Mouse (Mus musculus): ENCODE measurements around the gene C1qtnf1. TPM values are rescaled to one million over a fixed set of nuclear protein-coding genes. Genes with fewer than 3 reads are reported as not detected.
A peak's percentile ranks its signal among the peaks of the same experiment; 100 is the strongest.
"Not testable (repeated sequence)": the region's sequence is repeated elsewhere in the genome, so short reads cannot be mapped to it uniquely, and the experiment has no call there.

C1qtnf1 gene
- total RNA-seq (2015; ENCODE audit: low replicate concordance) (not detected in 2 replicates), total RNA-seq (2017; ENCODE audit: low replicate concordance) (not detected in 2 replicates)

DNA sequence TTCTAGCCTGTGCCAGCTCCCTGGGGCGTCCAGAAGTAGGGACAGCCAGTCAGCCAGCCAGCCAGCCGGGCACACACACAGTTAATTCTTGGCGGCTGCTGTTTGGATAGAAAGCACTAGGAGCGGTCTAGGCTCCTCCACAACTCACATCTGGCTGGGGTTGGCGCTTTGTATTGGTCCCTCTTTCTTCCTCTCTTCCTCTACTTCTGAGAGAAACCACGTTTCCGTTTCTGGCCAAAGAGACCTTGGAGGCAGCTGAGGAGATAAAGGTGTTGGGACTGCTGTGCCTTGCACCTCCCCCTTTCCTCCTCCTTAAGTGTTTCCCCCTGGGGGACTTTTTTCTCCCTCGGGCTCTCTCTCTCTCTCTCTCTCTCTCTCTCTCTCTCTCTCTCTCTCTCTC, at the start of gene C1qtnf1:
C1qtnf1 (plus strand) TSS at position 218 of the 400 bp plus-strand sequence.
- ATAC-seq (replicated peaks; ENCODE audit: low FRiP score, poor library complexity, severe bottlenecking) = no peak

DNA sequence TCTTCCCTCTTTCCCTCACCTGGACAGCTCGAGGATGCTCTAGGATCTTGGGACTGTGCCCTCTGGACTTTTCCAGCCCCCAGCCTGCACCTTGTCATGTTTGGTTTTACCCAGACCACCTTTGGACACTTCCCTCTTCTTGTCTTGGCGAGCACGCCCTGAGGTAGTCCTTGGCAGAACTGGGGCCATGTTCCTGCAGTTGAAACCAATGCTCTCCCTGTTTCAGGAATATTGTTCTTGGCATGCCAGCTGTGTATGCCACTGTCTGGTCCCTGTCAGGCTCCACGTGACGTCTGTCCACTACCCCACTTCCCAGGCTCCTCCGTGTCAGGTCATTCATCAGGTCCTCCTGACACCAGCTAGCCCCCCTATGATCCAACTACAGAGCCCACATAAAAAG, 49.3 kb upstream of the C1qtnf1 start:
- ATAC-seq (replicated peaks; ENCODE audit: low FRiP score, poor library complexity, severe bottlenecking) = no peak

DNA sequence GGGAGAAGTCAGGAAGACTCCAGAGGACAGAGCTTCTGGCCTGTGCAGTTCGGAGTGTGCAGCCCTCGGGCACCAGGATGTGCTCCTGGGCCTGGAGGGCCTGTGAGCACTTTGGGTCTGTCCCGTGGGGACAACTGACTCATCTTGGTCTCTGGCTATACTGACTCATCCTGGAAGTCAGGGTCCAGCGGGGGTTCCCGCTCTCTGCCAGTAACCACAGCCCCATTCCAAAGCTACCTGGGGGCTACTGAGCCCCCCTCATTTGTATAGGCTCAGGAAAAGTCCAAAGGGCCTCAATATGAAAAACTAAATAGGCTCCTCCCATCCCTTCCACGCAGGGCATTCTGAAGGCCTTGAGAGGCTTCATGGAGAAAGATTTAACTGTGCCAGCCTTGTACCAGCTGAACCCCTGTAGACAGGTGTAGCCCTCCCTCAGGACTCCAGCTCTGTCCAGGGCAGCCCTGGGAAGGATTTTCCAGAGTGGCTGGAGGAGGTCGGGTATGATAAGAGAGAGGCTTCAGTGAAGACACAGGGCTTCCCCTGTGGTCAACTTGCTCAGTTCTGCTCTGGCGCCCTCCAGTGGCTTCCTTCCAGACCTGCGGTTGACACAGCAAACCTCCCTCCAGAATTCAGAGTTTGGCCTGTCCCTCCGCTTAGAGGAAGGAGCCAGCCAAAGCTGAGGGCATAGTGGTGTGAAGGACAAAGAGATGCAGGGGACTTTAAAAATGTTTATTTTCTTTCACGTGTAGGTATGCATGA, 48.6 kb upstream of the C1qtnf1 start:
- ATAC-seq (replicated peaks; ENCODE audit: low FRiP score, poor library complexity, severe bottlenecking) = peak; percentile 61; the same call in 1 of the 2 replicates

DNA sequence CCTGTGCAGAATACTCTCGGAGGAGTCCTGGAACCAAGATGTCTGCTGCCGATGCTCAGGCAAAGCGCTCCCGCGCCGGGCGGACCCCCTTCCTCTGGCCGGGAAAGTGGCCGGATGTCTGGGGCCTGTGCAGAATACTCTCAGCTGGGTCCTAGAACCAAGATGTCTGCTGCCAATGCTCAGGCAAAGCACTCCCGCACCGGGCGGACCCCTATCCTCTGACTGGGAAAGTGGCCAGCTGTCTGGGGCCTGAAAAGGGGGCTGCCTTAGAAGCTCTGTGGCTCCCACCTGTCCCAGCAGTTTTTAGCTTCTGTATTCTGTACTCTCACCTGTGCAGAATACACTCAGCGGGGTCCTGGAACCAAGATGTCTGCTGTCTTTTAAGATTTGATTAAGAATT, 40.2 kb upstream of the C1qtnf1 start:
- not testable (repeated sequence) for ATAC-seq (replicated peaks; ENCODE audit: low FRiP score, poor library complexity, severe bottlenecking)

DNA sequence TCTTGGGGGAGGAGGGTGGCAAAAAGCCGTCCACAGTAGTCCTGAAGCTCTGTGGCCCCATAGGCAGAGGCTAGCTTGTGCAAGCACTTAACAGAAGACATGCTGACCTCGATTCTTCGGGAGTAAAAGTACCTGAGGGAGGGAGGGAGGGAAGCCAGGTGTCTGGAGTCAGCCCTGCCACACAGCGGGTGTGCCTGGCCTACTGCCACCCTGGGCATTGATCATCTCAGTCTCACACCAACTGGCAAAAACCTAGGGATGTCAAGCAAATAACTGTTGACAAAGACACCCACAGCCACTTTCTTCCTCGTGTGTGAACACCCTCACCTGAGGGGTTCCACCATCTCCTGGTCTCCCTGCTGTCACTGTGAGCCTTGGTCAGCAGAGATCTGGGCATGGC, 34.0 kb upstream of the C1qtnf1 start:
- ATAC-seq (replicated peaks; ENCODE audit: low FRiP score, poor library complexity, severe bottlenecking) = no peak

DNA sequence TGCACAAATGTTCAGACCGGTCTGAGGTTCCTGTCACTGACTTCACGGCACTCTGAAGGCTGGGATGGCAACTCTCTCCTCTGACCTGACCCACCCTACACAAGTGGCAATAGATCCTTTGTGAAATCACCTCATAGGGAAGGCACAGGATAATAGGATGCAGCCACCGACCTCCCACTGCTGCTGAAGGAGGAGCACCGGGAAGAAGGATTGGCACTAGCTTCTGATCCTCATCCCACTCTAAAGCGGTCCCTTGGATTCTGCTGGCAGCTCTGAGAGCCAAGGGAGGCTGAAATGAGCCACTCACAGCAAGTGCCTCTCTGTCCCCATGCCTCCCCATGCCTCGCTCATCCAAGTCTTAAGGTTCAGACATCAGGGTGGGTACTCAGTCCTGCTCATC, 33.5 kb upstream of the C1qtnf1 start:
- no peak for ATAC-seq (replicated peaks; ENCODE audit: low FRiP score, poor library complexity, severe bottlenecking)

DNA sequence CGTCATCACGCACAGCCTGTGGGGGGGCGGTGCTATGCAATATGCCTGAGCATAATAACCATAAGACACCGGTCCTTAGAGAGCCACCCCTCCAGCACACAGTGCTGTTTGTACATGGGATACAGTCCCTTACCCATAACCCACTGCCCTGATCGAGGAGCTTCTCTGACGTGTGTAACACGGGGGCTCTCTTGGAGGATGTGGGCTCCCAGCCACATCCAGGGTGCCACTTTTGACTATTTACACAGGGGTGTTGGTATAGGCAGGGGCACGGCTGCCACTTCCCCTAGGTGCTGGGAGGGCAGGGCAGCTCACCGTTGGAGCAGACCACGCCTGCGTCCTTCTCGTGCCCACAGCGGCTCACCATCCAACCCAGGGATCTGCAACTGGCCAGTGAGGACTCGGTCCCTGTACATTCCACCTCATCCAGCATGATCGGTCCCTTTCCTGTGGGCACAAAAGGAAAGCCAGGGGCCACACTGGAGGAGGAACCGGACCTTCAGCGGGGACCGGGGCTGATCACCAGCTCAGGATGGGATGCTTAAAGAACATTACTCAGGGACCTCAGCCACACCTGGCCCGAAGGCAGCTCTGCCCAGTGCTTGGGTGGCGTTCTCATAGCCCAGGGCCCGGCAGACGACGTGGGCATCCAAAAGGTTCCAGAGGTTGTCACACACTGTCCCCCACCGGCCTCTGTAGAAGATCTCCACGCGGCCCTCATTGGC, 30.0 kb upstream of the C1qtnf1 start:
- no peak for ATAC-seq (replicated peaks; ENCODE audit: low FRiP score, poor library complexity, severe bottlenecking)

DNA sequence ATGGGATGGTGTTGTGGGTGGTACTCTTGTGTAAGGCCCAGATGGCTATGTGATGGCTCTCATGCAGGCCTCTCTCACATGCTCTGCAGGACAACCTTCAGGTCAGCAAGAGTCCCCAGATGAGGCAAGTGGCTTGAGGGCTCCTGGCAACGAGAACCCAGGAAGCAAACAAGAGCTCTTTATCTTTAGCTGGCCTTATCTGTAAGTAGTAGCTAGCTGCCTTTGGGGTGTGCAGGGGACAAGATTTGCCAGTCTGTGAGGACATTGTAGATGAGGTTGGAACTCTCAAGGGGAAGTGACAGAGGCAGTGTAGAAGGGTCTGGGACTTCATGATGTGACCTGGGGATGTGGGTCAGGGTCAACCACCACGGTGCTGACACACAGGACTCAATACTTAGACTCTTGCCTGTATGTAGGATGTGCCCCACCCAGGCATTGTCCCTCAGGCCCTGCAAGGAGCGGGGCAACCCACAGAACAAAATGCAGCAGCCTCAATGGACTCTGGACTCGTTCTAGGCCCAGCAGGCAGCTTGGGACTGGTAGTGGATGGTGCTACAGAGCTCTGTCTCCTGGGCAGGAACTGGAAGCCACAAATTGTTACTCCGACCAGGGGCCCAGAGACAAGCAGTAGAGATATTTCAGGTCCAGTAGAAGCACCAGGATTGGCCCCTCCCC, 28.0 kb upstream of the C1qtnf1 start:
- no peak for ATAC-seq (replicated peaks; ENCODE audit: low FRiP score, poor library complexity, severe bottlenecking)

DNA sequence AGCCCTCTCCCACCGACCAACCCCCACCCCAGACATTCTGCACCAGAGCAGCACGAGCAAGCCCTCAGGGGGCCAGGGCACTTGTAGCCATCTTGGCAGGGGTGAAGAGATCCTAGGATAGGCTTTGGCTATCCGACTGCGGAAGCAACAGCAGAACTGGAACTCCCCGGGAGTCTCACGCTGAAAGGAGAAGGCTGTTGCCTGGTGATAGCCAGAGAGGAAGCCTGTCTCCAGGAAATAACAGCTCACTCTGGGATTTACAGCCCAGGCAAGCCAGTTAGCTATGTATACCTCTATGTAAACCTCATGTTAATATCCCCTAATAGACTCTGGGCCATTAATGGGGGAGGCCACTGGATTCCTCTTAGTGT, 27.5 kb upstream of the C1qtnf1 start:
- ATAC-seq (replicated peaks; ENCODE audit: low FRiP score, poor library complexity, severe bottlenecking) = 0 out of 2 replicates have a peak, but pooled peaks have one; percentile 12

DNA sequence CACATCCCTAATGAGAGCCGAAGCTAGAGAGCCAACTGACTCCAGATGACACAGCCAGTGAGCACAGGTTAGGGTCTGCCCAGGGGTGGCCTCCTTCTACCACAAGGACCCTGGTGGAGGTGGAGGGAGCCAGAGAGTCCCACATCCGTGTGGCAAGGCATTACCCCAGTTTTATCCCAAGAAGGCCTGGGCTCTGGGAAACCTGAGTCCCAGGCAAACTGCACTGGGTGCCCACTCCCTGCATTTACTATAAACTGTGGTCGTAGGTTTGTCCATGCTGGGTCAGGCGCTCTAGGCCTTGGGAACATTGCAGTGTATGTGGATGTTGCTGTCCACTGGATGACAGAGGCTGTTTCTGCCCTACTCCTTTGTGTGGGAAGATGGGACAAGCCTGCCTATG, 26.8 kb upstream of the C1qtnf1 start:
- peak; percentile 11; the same call in 1 of the 2 replicates for ATAC-seq (replicated peaks; ENCODE audit: low FRiP score, poor library complexity, severe bottlenecking)

DNA sequence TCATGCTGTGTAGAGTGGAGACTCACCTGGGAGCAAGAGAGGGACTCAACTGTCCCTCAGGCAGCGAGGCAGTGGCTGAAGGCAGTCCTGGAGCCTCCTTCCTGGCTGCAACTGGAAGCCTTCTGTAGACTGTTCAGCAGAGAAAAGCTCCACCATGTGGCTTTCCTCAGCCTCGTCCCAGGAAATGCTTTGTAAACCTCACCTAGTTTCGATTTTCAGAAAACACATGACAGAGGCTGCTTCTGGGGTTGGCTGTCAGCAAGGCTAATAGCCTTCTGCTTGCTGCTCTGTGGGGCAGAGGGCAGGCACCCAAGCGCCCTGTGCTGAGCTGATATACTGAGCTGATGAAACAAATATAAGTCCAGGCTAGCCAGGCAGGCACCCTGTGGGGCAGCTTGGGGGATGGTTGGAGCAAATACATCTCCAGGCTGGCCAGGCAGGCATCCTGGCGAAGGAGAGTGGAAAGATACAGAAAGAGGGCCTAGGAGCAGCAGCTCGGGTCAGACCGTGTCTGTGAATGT, 26.2 kb upstream of the C1qtnf1 start, which contains the start of gene Lgals3bp:
Lgals3bp (minus strand) TSS at position 333 of the 521 bp plus-strand sequence.
- ATAC-seq (replicated peaks; ENCODE audit: low FRiP score, poor library complexity, severe bottlenecking) = peak; percentile 52

DNA sequence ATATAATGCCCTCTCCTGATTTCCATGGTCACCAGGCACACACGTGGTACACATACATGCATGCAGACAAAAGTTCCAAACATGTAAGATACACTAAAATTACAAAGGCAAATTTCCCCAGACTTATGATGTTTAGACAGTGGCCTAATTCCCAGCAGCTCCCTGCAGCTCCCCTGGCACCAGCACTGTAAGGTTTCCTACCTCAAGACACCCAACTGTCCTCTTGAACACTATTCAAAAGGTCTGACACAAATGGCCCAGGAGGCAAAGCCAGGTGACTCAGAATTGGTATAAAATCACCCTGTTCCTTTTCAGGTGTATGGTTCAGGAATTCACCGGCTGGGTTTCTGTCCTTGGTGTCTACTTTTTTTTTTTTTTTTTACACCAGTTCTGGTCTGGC, 24.8 kb upstream of the C1qtnf1 start:
- no peak for ATAC-seq (replicated peaks; ENCODE audit: low FRiP score, poor library complexity, severe bottlenecking)

DNA sequence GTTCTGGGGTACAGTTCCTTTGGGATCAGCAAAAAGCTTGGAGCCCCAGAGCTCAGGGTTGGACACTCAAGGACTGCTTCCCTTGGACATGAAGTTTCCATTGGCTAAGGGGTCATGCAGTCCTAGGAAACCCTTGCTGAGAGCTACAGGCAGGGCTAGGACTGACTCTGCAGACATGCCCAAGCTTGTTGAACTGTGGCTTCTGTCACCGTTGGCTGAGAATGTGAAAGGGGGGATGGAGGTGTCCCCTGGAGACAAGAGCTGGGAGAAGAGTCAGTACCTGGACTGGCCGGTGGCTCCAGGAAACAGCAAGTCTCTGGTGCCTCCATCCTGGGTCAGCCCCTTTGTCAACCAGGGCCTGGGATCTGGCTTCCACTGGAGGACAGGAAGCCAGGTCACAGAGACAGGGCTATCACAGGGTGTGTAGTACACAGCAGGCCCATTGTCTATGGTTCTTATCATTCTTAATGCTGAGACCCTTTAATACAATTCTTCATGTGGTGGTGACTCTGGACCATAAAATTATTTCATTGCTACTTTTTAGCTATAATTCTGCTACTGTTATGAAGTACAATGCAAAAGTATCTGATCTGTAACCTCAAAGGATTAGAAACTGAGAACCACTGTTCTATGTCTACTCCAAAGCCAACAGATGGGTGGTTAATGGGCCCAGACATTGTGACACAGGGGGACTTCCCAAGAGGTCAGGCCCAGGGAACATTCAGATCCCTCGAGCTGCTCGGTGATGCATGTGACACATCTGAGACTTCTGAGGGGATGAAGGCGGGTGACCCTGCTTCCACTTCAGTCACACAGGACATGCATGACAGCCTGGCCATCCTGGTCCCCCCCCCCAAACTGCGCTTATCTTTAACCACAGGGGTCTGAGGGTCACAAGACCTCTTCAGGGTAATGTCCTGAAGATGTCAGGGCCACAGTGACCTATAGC, 23.8 kb upstream of the C1qtnf1 start:
- ATAC-seq (replicated peaks; ENCODE audit: low FRiP score, poor library complexity, severe bottlenecking) = no peak

DNA sequence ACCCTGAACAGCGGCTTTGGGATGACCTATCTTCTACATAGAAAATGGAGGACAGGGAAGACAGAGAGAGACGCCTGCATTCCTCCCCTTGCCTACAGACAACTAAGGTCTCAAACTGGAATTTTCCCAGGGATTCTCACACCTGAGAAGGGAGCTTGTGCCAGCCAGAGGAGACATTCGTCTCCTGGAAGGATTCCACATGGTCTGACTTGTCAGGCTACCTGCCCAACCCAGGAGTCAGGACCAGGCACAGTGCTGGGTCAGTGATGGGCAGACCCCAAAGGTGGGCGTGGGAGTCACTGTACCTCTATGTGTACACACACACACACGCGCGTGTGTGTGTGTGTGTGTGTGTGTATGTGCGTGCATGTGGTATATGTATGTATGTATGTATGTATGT, 22.7 kb upstream of the C1qtnf1 start:
- no peak for ATAC-seq (replicated peaks; ENCODE audit: low FRiP score, poor library complexity, severe bottlenecking)

DNA sequence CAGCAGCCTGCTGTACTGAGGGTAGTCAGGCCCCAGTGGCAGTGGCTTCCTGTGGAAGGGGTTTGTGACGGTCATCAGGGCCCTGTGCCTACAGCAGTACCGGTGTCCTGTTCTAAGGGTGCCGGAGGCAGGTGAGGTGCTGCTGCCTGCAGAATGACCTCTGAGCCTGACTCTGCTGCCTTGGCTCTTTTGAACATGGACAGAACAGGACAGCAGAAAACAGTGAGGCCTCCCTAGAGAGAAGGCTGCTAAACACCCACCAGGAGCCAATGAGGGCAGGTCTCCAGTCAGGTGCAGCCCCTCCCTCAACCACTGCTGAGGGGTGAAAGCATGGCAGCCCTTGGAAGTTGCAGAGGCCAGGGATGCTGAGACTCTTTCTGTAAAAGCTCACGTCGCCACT, 21.5 kb upstream of the C1qtnf1 start:
- ATAC-seq (replicated peaks; ENCODE audit: low FRiP score, poor library complexity, severe bottlenecking) = no peak

DNA sequence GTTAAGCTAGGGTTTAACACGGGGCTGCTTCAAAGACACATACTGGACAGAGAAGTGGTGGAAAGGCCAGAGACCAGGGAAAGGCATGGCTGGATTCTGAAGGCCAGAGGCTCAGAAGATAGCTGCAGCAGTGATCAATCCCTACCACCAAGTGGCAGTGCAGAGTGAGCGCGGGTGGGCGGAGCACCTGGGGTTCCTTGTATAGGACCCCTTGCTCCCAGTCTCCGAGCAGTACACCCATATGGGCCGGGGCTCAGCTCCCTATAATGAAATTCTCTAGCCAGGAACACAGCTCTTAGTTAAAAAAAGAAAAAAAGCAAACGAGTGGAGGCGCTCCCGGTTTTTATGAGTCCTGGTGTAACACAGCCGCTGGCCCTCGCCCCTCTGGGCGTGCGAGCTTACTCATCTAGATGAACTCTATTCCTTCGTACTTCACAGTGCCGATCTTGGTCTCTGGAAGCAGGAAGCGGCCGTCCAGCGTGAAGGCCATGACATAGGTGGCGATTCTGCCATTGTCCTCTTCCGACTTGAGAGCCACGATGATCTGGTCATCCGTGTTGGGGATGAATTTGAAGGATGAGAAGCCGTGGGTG, 20.6 kb upstream of the C1qtnf1 start:
- no peak for ATAC-seq (replicated peaks; ENCODE audit: low FRiP score, poor library complexity, severe bottlenecking)

DNA sequence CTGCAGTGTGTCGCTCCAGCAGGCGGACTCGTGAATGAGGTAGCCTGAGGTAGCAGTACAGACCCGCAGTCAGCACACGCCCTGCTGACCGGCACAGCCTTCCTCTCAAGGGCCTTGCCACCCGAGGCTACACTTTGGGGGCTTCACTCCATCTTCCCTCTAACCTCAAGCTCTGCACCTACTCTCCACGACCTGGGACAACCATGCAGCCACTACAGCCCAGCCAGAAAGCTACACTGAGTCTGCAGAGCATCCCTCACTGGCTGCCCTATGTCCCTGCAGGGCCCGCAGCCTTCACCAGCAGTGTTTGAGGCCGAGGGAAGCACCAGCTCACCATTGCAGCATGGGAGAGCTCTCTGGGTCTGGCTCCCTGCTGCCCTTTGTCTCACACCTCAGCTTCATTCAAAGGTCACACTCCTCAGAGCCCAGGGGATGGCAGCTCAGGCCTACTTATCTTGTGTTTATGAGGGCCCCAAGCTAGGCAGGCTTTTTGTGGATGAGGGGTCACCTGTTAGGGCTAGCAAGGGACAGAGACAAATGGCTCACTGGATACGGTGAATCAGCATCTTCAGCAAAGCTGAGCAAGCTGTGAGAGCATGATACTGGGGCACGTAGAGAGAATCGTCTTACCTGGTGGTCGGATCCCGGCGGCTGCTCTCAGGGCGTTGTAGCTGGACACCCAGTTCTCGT, 19.8 kb upstream of the C1qtnf1 start:
- no peak for ATAC-seq (replicated peaks; ENCODE audit: low FRiP score, poor library complexity, severe bottlenecking)
